Mouse (Mus musculus): ENCODE results near the gene Neil1.
A peak's percentile ranks its signal among the peaks of the same experiment; 100 is the strongest.

GRCm38 (mm10) chr9:57130577-57131433 lies 17.3 kb downstream of the Neil1 start, which contains the start of gene Man2c1:
- peak; percentile 82 for TF ChIP-seq CTCF (IDR thresholded peaks at IDR 0.05; ENCODE audit: low read depth, low read length)
- peak; percentile 78 for TF ChIP-seq POLR2A (IDR thresholded peaks at IDR 0.05; ENCODE audit: extremely low read depth, insufficient read depth, low read length)

All from liver, adult 2 months (tissue).